Mouse (Mus musculus) lung, postnatal 36 days (tissue): ENCODE data around the gene Gm34653.
"Not testable (repeated sequence)": the region's sequence is repeated elsewhere in the genome, so short reads cannot be mapped to it uniquely, and the experiment has no call there.

Experiments
- DNase-seq: peaks from one replicate; pipeline ENCODE4 v3.0.0; 2022; ENCODE audit warnings: mixed read lengths

The Gm34653 gene

DNA sequence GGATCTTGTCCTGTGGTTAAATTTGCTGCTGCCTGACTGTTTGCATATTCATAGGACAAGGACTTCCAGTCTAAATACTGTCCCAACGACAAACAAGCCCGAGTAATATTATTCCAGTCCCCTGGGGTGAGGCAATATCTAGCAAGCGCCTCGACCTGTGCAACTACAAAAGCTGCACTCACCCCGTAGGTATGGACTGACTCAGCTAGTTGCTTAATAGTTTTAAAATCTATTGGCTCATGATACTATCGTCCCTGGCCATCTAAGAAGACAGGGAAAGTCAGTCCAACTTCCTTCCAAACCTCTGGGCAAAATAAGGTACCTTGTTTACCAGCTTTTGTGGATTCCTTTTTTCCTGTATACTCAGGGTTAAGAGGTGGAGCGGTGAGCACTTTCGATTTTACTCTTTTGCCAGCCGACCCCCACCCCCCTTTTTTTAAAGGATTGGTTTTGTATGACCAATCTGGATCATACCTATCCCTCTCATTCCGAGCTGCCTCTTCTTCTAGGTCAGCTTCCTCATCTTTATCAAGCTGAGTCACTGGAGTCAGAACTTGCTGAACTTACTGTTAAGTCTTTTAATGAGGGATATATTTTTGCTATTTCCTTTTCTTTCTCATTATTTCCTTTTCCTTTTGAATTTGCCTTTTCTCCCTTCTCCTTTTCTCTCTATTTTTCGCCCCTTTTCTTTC is at the start of gene Gm34653:
TSS of gene Gm34653 (plus strand) at position 242 of the 692 bp plus-strand sequence.
- DNase-seq, result not testable (repeated sequence)

DNA sequence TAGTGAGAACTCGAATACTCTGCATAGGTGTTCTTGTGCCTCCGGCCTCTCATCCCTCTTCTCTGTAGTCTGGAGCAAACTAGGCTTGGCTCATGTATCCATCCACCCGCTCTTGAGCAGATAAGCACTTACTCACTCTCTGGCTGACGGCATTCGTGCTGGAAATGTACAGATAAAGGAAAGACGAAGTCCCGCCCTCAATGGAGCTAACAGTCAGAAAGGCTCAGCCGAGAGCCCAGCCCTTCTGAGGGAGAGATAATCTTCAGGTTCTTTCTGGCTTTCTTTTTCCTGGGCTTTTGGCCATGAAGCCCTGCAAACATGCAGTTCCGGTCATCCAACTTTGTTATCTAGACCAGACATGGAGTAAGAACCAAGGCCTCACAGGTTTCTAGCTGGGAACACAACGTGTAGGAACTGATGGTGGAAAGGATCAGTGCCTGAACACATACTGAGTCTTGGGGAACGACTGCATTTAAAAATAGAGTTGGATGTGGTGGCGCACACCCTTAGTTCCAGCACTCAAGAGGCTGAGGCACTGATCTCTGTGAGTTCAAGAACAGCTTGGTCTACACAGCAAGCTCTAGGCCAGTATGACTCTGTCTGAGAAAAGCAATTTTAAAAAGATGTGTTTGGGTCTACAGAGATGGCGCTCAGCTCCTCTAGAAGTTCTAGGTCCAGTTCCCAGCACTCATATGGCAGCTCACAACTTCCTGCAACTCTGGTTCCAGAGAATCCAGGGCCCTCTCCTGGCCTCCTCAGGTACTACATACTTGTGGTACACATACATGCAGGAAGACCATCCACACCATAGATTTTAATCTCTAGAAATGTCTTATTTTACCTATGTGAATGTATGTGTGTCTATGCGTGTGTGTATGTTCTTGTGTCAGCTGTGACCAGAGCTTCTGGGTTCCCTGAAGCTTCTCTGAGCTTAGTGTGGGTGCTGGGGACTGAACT is 49.5 kb upstream of the Gm34653 start:
- no peak for DNase-seq

DNA sequence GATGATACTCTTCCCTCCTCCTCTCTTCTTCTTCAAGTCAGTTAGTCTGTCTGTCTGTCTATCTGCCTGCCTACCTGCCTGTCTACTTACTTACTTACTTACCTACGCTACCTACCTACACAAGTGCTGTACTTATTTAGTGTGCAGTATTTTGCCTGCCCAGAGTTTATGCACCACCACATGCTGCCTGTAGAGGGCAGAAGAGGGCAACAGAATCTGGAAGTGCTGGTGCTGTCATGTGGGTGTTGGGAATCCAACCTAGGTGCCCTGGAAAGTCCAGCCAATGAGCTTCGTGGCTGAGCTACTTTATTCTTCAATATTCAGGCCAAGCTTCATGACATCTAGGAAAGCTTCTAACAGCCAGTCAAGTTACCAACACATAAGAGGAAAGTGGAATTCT is 48.7 kb upstream of the Gm34653 start:
- peak; percentile 81 for DNase-seq

DNA sequence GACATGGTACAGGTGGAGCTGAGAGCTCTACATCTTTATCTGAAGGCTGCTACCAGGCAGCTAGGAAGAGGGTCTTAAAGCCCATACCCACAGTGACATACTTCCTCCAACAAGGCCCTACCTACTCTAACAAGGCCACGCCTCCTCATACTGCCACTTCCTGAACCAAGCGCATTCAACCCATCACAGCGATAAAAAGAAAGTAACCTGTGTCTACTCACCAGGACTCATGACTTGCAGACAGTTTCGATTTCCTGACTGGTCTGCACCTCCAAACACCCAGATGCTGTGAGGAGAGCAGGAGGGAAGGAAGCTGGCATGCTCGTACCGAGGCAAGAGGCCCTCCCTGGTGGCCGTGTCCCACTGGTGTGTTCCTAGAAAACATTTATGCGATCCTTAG is 42.5 kb upstream of the Gm34653 start:
- DNase-seq, result peak; percentile 47

DNA sequence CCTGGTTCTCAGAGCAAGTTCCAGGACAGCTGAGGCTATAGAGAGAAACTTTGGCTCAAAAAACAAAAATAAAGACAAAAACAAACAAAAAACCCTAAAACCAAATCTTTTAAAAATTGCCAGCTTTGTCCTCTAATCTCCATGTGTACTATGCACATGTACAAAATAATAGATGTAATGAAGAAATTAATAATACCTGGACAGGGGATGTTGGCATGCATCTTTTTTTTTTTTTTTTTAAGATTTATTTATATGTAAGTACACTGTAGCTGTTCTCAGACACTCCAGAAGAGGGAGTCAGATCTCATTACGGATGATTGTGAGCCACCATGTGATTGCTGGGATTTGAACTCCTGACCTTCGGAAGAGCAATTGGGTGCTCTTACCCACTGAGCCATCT is 40.3 kb upstream of the Gm34653 start:
- DNase-seq, result not testable (repeated sequence)

DNA sequence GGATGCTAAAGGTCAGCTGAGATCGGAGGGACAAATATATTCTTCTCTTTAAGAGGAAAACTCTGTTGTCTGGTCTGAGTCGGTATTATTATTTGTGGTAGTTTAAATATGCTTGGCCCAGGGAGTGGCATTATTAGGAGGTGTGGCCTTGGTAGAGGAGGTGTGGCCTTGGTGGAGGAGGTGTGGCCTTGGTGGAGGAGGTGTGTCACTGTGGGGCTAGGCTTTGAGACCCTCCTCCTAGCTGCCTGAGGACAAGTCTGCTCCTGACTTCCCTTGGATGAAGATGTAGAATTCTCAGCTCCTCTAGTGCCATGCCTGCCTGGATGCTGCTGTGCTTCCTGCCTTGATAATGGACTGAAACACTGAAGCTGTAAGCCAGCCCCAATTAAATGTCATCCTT is 38.3 kb upstream of the Gm34653 start:
- DNase-seq, result no peak

DNA sequence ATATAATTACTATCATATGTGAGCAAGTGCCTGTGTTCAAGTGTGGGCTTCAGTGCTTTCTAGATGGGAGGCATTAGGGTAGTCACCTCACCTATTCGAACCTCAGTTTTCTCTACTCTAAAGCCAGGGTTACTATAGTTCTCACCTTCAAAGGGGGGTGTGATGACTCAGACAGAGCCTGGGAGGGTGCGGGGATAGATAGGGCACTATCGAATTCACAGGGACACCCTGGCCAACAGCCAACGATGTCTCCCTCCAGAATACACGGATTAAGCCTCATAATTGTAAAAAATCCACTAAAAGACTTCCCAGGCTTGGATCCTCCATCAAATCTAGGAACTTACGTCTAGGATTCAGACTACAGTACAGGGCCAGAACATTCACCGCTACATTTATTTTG is 37.4 kb upstream of the Gm34653 start:
- DNase-seq, result no peak

DNA sequence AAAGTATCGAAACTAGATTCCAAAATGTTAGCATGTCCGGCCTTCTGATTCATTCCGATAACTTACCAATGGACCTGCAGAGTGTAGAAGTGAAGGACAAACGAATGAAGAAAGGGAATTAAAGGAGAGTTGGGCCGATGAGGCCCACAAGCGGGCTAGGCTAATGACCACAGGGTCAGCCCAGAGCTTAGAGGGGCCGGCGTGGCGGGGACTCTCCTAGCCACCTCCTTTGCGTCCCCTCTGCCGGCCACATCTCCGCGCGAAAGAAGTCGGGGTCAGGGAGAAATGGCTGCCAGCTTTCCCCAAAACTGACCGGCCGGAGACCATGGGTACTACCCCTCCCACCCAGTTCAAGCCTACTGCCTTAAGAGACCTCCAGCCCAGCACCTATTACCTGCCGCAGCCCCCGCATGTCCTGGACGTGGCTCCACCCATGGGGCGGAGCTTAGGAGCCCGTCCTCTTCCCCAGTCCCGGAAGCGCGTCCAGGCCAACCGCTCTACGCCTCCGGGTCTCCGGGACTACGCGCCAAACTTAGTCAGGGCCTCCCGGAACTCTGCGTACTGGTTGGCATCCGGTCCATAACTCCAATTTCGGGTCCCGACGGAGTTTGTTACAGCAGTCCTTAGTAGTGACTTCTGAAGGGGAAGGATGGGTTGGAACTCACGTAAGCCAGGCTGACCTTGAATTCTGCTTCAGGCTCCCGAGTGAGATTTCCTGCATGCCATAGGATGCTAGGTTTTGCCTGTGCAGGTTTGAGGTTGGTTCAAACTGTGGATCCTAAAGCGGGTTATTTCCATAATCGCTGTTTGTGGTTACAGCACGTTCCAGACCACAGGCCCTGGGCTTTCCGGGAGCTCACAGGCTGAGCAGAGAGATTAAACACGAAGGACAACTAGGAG is 33.2 kb upstream of the Gm34653 start, which contains the start of gene Rabepk:
TSS of gene Rabepk (minus strand) at position 556 of the 900 bp plus-strand sequence.
- peak; percentile 92 for DNase-seq

DNA sequence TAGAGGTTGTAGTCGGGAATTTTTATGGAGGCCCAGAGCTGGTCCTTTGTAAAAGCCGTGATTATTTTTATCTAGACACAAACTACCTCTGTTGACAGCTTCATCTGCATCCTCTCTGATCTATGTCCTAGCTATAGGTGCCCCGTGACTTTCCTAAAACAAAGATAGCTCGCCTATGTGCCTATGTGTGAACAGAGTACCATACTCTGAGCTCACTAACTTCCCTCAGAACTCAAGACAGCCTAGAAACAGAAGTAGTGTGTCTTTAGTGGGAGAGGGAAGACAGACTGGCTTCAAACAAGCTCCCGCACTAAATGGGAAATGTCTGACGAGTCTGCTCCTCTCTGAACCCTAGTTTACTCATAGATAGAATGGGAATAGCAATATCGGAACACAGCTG is 32.4 kb upstream of the Gm34653 start:
- DNase-seq, result no peak

DNA sequence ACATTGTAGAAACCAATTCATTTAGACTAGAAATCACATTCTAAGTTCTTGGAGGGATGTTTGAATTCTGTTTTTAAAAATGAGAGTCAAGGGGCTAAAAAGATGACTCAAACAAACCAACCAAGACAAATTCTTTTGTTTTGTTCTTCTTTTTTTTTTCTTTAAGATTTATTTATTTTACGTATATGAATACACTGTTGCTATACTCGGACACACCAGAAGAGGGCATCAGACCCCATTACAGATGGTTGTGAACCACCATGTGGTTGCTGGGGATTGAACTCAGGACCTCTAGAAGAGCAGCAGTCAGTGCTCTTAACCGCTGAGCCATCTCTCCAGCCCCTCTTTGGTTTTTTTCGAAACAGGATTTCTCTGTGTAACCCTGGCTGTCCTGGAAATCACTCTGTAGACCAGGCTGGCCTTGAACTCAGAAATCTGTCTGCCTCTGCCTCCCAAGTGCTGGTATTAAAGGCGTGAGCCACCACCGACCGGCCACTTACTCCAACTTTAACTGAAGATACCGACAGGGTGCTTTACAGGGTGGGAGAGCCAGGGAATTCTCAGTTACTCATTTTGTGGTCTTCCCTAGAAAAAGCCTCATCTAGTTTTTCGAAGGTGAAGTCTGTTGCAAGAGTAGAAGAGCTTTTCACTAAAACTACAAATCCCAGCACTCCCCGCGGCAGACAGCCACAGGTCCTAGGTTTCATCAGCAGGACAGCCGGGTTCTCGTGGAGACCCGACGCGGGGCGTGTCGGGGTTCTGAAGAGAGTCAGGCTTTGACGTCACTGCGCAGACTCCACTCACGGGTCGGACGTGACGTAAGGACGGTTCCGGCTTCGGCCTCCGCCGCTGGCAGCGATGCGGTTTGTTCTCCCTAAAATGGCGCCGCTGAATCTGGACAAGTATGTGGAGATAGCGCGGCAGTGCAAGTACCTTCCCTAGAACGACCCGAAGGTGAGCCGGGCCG is 31.0 kb upstream of the Gm34653 start:
- DNase-seq, result peak; percentile 99

DNA sequence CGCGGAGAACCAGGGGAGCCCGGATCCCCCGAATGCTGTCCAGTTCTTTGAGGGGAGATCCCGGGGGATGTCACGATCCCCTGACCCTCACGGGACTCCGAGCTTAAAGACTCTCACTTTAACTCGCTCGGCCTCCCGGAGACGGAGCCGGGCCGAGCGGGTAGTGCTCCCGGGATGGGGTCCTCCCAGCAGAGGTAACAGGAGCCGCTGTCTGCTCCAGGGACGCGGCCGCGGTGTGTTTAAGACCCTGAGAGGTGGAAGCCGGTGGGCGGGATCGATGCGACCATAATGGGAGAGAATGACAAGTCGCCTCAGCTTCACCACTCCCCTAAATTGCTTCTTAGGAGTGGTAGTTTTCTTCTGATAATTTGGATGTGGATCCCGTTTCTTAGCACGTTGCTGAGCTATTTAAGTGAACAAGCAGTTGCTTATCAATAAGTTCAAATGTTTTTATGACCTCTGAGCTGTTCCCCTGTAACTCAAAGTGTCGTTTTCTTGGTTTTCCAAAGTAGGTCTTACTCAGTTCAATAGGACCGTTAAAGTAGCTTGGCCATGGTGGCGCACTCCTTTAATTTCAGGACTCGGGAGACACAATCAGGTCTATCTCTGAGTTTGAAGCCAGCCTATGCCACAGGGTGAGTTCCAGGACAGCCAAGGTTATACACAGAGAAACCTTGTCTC is 30.1 kb upstream of the Gm34653 start:
- peak; percentile 32 for DNase-seq

DNA sequence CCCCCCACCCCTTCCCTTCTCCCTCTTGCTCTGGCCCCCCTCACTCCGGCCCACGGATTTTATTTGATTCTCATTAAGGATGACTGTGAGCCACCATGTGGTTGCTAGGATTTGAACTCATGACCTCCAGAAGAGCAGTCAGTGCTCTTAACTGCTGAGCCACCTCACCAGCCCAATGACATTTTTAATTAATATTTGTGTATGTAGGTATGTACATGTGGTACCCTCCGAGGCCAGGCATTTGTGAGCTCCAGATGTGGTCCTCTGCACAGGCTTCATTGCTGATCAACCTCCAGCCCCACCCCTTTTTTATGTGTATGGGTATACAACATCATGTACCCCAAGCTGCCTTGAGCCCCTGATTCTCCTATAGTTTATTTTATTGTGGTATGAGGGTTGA is 29.1 kb upstream of the Gm34653 start:
- DNase-seq, result no peak

DNA sequence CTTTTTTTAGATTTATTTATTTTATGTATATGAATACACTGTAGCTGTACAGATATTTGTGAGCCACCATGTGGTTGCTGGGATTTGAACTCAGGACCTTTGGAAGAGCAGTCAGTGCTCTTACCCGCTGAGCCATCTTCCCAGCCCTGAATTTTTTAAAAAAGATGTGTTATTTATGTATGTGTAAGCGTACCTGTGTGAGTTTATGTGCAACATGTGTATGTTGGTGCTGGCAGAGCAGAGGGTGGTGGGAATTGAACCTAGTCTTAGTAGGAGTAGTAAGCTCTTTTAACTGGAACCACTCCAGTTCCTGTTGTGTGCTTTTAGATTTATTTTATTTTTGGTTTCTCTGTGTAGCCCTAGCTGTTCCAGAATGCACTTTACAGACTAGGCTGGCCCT is 28.6 kb upstream of the Gm34653 start:
- no peak for DNase-seq

DNA sequence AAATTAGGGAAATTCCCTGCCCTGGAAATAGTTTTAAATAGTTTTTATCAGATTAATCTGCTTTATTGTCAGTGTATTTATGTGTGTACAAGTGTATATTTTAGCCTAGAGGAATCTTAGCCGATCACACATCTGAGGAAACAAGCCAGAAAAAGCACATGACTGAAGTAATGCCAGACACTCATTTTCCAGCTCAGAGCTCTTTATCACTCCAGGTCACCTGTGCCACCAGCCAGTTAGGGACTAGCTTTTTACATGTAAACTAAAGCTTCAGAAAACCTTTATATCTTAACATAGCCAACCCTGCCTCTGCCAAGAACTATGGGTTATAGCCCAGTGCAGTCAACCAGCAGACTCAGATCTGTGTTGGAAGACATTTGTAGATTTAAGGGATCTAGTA is 28.0 kb upstream of the Gm34653 start:
- DNase-seq, result no peak

DNA sequence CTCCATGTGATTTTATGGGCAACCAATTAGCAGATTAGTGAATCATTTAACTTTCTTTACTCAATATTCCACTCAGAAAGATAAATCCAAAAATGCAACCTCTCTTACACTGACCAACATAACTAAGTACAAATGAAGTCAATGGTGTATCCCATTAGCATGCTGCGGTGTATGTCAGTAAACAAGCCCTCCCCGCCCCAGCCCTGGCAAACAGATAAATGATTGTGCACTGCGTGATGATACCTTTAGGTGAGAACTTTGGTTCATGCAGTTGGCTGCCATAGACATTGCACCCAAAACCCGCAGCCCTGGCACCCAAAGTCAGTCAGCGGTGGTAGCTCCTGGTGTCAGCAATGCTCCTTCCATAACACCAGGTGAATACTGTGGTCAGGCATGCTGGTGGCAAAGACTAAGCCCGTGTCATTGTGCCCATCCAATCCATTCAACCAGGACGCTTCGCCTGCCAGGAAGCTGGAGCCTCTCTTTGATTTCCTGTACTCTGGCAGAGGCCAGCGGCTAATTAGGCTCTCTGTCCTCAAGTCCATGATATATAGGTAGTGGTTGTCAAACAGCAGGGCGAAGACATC is 27.4 kb upstream of the Gm34653 start:
- DNase-seq, result no peak

DNA sequence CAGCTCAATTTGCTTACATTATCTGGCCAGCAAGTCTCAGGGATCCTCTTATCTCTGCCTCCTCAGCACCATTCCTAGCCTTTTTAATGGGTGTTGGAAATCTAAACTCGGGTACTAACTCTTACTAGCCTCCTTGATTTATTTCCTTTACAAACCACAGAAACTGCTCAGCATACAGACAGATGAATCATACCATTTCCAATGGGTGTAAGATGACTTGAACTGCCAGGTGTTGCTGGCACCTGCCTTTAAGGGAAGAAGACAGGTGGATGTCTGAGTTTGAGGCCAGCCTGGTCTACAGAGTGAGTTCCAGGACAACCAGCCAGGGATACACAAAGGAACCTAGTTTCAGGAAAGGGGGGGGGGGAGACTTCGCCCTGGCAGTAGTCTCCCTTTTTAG is 24.8 kb upstream of the Gm34653 start:
- no peak for DNase-seq

DNA sequence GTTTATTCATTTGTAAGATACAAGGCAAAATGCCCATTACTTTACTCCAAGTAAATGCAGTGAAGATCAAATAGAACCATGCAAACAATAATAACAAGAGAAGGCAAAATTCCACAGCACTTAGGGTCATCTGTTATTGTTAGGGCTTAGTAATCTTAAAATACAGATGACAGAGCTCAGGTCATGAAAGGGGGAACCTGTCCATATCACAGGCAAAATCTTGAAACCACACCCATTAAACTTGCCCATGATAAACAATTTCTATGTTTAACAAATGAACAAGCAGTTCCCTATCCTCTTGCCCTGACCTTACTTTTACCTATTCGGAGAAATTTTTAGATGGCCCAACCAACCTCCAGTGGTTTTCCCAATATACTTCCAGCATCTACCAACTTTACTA is 23.2 kb upstream of the Gm34653 start:
- DNase-seq, result no peak

DNA sequence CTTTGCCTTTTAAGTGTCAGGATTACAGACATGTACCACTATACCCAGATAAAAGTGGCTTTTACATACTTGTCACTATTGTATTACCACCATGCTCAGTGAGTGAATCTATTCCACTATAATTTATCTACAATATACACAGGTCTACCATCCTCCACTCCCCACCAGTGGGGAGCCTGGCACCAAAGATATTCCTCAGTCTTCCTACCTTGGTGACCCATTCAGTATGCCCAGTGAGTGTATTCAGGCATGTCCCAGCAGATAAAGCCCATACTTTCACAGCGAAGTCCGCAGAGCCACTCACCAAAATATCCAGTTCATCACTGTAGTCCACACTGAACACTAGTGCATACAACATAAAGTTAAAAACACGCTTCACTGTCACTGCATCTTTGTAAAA is 22.0 kb upstream of the Gm34653 start:
- no peak for DNase-seq

DNA sequence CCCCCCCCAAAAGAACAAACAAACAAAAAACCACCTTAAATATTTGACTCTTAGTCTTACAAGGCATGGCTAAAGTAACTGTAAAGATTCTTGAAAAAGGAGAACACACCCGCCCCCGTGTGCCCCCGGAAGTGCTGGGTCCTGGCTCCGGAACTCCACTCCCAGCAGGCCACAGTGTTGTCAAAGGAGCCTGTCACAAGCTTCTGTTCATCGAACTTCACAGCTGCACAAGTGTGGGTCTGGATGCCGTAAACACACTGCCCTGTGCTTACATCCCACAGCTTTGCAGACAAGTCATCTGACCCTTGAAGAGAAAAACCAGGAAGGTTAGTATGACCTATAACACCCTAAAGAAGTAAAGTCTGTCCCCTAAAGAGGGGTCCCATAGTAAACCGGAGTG is 20.1 kb upstream of the Gm34653 start:
- DNase-seq, result no peak

DNA sequence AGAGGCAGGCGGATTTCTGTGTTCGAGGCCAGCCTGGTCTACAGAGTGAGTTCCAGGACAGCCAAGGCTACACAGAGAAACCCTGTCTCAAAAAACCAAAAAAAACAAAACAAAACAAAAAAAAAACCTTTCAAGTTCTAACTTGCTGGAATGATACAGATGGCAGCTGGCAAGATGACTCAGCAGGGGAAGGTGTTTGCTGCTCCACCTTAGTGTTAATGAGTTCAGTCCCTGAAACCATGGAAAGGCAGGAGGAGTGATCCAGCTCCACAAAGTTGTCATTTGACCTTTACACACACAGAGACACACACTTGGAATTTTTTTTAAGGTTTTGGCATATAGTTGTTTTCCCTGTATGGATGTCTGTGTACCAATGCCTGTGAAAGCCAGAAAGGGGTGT is 16.9 kb upstream of the Gm34653 start:
- DNase-seq, result not testable (repeated sequence)

DNA sequence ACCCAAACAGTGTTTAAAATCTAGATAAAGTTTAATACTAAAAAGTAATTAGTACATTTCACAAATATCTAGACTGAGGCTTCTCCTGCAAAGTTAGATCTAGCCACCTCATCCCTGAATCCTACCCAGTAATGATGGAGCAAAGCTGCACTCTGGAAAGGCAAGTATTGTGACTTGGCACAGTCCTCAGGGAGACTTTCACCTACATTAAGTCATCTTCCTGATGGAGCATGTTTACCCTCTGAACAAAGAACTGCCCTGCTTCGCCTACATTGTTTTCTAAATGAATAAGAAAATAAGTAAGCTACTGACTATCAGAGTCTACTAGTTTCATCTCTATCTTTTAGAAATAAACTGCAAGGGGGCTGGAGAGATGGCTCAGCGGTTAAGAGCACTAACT is 14.3 kb upstream of the Gm34653 start:
- DNase-seq, result no peak
